21 mouse cellular contexts compared by ENCODE assay signal in genomic region chr5:20544374-20544773, GRCm38 (mm10).
DNase-seq lines count a peak whose midpoint lies in the region; ATAC-seq and TF ChIP-seq lines count a peak whose summit lies in the region.
"Had no signal": no experiment of that assay in that cellular context is flagged by ENCODE, and none has a peak within 500 bp of the region (broad histone marks: within the 10 kb centered on the region; RNA-seq: fewer than 3 reads in every experiment).

No protein-coding gene starts in this region.

- H3K36me3 ChIP-seq in forebrain, postnatal 0 days (ENCODE audit: insufficient read depth): no peaks in the 10 kb centered on the region; the same call in 1 of the 2 replicates
- H3K36me3 ChIP-seq in forebrain, embryonic 12.5 days (replicated peaks): no peaks in the 10 kb centered on the region
- H3K36me3 ChIP-seq in embryonic facial prominence, embryonic 12.5 days: no peaks in the 10 kb centered on the region
- H3K36me3 ChIP-seq in midbrain, embryonic 14.5 days (ENCODE audit: control insufficient read depth, insufficient read depth, low read length): 0 out of 2 replicates have a peak, but pooled peaks cover 4% of the 10 kb centered on the region
- H3K36me3 ChIP-seq: heart, embryonic 15.5 days; midbrain, embryonic 12.5 days; stomach, embryonic 15.5 days had no signal

- H3K9ac ChIP-seq in forebrain, postnatal 0 days: no peak overlapping the region
- no peak overlapping the region for H3K9ac ChIP-seq in forebrain, embryonic 12.5 days
- H3K9ac ChIP-seq in embryonic facial prominence, embryonic 12.5 days: no peak overlapping the region
- H3K9ac ChIP-seq in midbrain, embryonic 14.5 days (replicated peaks; ENCODE audit: low read length): no peak overlapping the region
- H3K9ac ChIP-seq: heart, embryonic 15.5 days; liver, postnatal 0 days; midbrain, embryonic 12.5 days; stomach, embryonic 15.5 days had no signal

- no peak overlapping the region for H3K4me2 ChIP-seq in forebrain, postnatal 0 days (ENCODE audit: low read depth)
- no peak overlapping the region for H3K4me2 ChIP-seq in forebrain, embryonic 12.5 days
- H3K4me2 ChIP-seq in embryonic facial prominence, embryonic 12.5 days (replicated peaks): no peak overlapping the region
- no peak overlapping the region for H3K4me2 ChIP-seq in midbrain, embryonic 14.5 days (ENCODE audit: low read length)
- H3K4me2 ChIP-seq: heart, embryonic 15.5 days; midbrain, embryonic 12.5 days; stomach, embryonic 15.5 days had no signal

- no peaks in the 10 kb centered on the region for H3K9me3 ChIP-seq in forebrain, postnatal 0 days (ENCODE audit: low read length)
- H3K9me3 ChIP-seq in forebrain, embryonic 12.5 days: no peaks in the 10 kb centered on the region
- no peaks in the 10 kb centered on the region for H3K9me3 ChIP-seq in embryonic facial prominence, embryonic 12.5 days
- H3K9me3 ChIP-seq in midbrain, embryonic 14.5 days (ENCODE audit: control insufficient read depth, low read length): no peaks in the 10 kb centered on the region
- H3K9me3 ChIP-seq: heart, embryonic 15.5 days; midbrain, embryonic 12.5 days; stomach, embryonic 15.5 days had no signal

- peak; percentile 81 for ATAC-seq in forebrain, postnatal 0 days
- no peak for ATAC-seq in forebrain, embryonic 12.5 days (ENCODE audit: low FRiP score)
- peak; percentile 56; the same call in 1 of the 2 replicates for ATAC-seq in embryonic facial prominence, embryonic 12.5 days (ENCODE audit: insufficient number of reproducible peaks, insufficient read depth, low FRiP score, low TSS enrichment)
- ATAC-seq in midbrain, embryonic 14.5 days (ENCODE audit: low FRiP score, low TSS enrichment): no peak
- ATAC-seq: liver, postnatal 0 days had no signal

- no peaks in the 10 kb centered on the region for H3K27me3 ChIP-seq in forebrain, postnatal 0 days (ENCODE audit: insufficient read depth, low read length)
- no peaks in the 10 kb centered on the region for H3K27me3 ChIP-seq in forebrain, embryonic 12.5 days
- no peaks in the 10 kb centered on the region for H3K27me3 ChIP-seq in embryonic facial prominence, embryonic 12.5 days
- H3K27me3 ChIP-seq in midbrain, embryonic 14.5 days (ENCODE audit: control insufficient read depth, insufficient read depth, low read length): no peaks in the 10 kb centered on the region
- H3K27me3 ChIP-seq: heart, embryonic 15.5 days; midbrain, embryonic 12.5 days; stomach, embryonic 15.5 days had no signal

- no peak for DNase-seq in forebrain, postnatal 0 days
- DNase-seq in brain, adult 2 months (ENCODE audit: low read depth, low spot score): peak; percentile 37
- peak; percentile 37 for DNase-seq in midbrain, embryonic 14.5 days
- DNase-seq in cerebellum, adult 8-10 months: no peak
- no peak for DNase-seq in kidney, postnatal 14 days
- DNase-seq: adrenal gland, adult 8-10 months; B cell, adult 2 months; cerebellum, adult 11-12 months; heart, adult 18-20 months; kidney, adult 2 months; kidney, postnatal 4 days; liver, postnatal 0 days; lung, postnatal 36 days; right cerebral cortex, postnatal 14 days; thymus, adult 2 months had no signal

- WGBS in forebrain, postnatal 0 days: 34% methylated on average over 5 of the region's 5 CpGs
- WGBS in forebrain, embryonic 12.5 days: 54% methylated on average over 5 of the region's 5 CpGs
- 50% methylated on average over 5 of the region's 5 CpGs for WGBS in embryonic facial prominence, embryonic 12.5 days
- WGBS in midbrain, embryonic 14.5 days: 38% methylated on average over 5 of the region's 5 CpGs

- no peak overlapping the region for H3K4me3 ChIP-seq in forebrain, postnatal 0 days (ENCODE audit: low read depth, low read length)
- no peak overlapping the region for H3K4me3 ChIP-seq in forebrain, embryonic 12.5 days (replicated peaks)
- no peak overlapping the region for H3K4me3 ChIP-seq in embryonic facial prominence, embryonic 12.5 days
- no peak overlapping the region for H3K4me3 ChIP-seq in midbrain, embryonic 14.5 days (replicated peaks; ENCODE audit: low read depth, low read length)
- H3K4me3 ChIP-seq: erythroblast, embryonic 14.5 days; heart, embryonic 15.5 days; midbrain, embryonic 12.5 days; stomach, embryonic 15.5 days had no signal

- no peak overlapping the region for H3K27ac ChIP-seq in forebrain, postnatal 0 days (ENCODE audit: low read depth, low read length)
- no peak overlapping the region for H3K27ac ChIP-seq in forebrain, embryonic 12.5 days
- H3K27ac ChIP-seq in embryonic facial prominence, embryonic 12.5 days: no peak overlapping the region
- H3K27ac ChIP-seq in midbrain, embryonic 14.5 days (replicated peaks; ENCODE audit: low read depth, low read length): no peak overlapping the region
- H3K27ac ChIP-seq: heart, embryonic 15.5 days; midbrain, embryonic 12.5 days; stomach, embryonic 15.5 days had no signal

- no peaks in the 10 kb centered on the region for H3K4me1 ChIP-seq in forebrain, postnatal 0 days (ENCODE audit: insufficient read depth)
- no peaks in the 10 kb centered on the region for H3K4me1 ChIP-seq in forebrain, embryonic 12.5 days
- H3K4me1 ChIP-seq in embryonic facial prominence, embryonic 12.5 days: no peaks in the 10 kb centered on the region
- no peaks in the 10 kb centered on the region for H3K4me1 ChIP-seq in midbrain, embryonic 14.5 days (ENCODE audit: control insufficient read depth, insufficient read depth, low read length)
- H3K4me1 ChIP-seq: heart, embryonic 15.5 days; midbrain, embryonic 12.5 days; stomach, embryonic 15.5 days had no signal

- TF ChIP-seq CTCF in forebrain, postnatal 0 days (IDR thresholded peaks at IDR 0.05; ENCODE audit: low read depth): no peak

Comparison
In these comparisons a context has a peak if more than half of its experiments do, and no peak if none do; other contexts are left out.
1. ATAC-seq: peak in forebrain, postnatal 0 days (single experiment) and embryonic facial prominence, embryonic 12.5 days (single experiment); none in forebrain, embryonic 12.5 days (single experiment) and midbrain, embryonic 14.5 days (single experiment).
2. DNase-seq: peak in brain, adult 2 months (single experiment) and midbrain, embryonic 14.5 days (single experiment); none in forebrain, postnatal 0 days (single experiment), cerebellum, adult 8-10 months (single experiment) and kidney, postnatal 14 days (single experiment).